Mouse (Mus musculus) T-helper 1 cell (primary cell): Measurements from ENCODE around the gene Lrfn2.

Experiments
- in situ Hi-C: fragments of 300-600 bp; cut with MboI, MseI; formaldehyde crosslinking; loops from one replicate; pipeline ENCODE4 v1.15.1; 2025; ENCODE audit warnings: high pct_unique_total_duplicates

The Lrfn2 gene

DNA sequence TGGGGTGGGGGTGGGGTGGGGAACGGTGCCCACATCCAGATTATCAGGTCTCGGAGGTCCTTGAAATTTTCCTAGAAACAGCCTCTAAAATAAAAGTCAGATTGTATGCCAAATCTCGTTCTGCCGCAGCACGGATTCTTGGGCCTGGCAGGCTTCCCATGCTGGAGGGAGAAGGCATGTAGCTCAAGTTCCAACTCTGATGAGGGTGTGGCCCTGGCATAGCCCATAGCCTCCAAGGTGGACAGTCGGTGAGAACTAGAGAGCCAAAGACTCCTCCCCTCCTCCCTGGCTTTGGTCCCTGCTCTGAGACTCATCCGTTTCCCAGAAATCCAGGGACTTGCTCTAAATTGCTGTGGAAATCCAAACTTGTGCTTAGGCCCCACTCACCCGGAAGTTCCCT is 99.6 kb downstream of the Lrfn2 start:
- in situ Hi-C loops = no loop called here

DNA sequence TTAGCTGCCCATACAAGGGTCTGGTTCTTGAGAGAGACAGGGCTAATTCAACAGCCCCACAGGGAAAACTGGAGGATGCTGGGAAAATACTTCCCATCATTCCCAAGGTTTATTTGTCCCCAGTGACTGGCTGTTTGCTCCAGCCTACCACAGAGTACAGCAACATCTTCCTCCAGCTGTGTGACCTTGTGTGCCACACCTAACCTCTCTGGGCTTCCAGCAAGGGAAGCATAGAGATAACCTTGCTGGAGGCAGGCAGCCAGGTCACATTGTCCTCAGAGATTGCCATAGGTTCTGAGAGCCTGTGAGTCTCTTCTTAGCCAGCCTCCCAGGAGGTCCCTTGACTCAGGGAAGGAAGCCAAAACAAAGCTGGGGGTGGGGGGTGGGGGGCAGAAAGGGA is 101.1 kb downstream of the Lrfn2 start:
- in situ Hi-C loops = no loop called here

DNA sequence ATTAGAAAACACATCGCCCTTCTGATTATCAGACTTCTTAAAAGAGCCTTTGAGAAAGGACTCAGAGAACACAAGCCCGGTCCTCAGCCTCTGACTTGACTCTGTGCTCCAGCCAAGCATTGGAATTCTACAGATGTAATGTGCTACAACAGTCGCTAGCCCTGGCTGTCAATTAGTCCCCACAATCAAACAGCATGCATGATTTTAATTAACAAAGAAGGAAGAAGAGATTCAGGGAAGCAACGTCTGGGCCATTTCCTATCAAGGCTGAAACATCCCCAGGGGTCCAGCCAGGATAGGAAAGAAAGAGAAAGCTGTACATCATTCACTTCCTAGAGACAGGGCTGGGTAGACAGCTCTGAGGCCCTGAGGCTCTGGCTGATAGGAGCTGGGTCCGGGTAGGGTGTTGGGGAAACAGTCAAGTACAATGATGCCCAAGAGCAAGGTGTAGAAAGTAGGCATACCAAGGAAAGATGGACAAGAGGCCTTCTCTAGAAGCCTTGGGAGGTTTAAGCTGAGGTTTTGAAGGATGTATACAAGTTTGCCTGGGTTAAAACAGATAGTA is 101.6 kb downstream of the Lrfn2 start:
- in situ Hi-C loops = no loop called here

DNA sequence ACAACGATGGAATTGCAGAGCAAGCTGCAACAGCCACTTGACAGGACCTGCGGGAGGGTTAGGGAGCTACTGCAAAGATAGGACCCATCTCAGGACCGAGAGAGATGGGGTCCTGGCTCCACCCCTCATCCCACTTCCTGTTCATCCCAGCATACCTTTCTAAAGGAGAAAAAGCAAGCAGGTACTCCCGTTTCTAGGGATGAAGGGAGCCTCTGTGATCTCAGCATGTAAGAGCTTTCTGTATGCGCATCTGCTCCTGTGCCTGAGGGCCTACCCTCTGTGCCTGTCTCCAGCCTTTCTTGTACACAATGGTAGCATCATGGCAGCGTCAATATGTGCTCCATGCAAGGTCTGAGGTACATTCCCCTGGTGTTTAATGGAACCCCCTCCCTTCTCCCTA is 102.9 kb downstream of the Lrfn2 start:
- in situ Hi-C loops = no loop called here

DNA sequence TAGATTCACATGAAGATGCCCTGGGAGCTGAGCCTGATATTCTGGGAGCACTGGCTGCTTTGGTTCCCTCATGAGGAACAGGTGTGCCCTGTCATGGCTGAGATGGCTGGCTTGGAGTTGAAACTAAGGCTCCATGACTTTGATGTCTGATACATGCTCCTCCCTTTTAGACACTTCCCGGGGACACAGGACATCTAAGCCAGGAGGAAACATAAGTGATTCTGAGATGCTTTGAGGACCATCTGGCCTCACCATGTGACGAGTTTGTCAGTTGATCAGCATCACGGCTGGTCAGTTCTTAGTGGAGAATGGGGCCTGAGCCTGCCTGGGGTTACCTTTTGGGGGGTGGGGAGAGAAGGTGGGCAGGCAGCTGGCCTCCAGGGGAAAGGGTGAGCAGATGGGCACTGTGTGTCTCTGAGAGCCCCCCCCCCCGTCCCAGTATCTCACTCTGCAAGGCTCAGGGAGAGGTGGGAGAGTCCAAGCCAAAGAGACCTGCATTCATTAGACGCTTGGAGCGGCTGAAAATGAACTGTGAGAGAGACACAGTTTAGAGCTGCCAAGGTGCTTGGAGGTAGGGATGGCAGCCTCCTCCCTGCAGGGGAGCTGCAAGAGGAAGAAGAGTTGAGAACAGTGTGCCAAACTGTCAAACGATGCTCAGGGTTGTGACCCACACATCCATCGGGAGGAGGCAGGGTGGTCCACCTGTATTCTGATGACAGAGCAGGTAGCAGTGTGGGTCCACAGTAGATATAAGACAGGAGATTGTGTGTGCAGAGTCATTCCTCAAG is 105.2 kb downstream of the Lrfn2 start:
- in situ Hi-C loops = no loop called here

DNA sequence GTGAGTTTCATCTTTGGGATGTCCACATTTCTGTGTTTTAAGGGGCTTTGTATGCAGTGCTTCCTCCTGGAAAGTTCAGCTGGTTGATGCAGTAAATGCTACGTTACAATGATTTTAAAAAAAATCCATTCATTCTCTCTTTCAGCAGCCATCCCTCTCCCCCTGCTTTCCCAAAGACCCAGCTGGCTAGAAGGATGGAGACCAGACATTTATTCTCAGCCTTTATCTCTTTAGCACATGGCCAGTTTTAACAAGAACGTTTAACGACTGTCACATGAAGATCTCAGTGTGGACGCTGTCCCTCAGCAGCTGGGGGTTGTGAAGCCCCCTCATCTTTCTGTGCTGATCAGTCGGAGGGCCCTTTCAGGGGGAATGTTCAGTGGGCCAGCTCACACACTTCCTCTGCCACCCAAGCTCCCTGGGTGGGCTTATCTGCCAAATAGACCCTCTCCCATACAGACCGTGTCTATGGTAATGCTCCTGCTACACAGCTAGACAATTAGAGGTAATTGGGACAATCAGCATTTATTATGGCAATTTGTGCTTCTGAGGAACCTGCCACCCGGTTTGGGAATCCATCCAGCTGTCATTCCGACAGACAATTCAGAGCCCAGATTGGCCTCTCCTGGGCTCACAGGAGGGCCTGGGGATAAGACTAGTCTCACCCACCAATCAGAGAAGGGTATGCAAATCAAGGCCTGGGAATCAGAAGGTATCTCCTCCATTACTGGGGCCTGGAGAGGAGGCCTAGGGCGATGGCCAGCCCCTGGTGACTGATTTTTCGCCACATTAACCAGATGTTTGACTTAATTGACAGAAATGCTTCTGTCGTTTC is 111.8 kb downstream of the Lrfn2 start:
- in situ Hi-C loops = no loop called here

DNA sequence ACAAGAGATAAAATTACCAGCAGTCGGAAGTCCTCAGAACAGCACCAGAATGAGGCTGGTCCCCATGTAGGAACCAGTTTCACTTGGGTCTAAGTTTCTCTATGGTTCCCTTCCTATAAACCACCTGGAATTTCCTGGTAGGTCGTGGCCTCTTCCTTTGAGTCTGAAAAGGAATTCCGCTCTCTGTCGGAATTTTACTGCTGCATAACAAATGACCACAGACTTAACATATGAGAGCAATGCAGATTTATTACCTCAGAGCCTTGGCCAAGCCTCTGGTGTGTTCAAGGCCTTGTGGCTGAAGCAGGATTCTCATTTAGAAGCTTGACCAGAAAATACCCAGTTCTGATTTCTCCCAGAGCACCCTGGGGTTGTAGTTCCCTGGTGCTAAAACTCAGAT is 115.7 kb downstream of the Lrfn2 start:
- in situ Hi-C loops = no loop called here

DNA sequence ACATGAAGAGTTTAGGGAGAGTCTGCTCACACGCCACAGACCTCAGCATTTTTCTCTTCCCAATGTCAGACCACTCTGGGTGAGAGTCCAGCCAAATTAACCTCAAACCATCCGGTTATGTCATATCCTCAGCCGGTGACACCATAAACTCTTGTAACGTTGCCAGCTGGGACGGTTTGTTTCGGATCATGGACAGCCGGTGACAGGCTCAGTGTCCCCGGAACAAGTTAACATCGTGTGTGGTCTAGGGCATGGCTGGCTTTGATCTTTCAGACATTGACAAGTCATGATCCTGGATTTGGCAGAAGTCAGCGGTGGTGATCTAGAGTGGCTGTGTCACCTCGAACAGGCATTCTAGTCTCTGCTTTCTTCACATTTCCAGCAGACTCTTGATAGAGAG is 119.1 kb downstream of the Lrfn2 start:
- in situ Hi-C loops = no loop called here

DNA sequence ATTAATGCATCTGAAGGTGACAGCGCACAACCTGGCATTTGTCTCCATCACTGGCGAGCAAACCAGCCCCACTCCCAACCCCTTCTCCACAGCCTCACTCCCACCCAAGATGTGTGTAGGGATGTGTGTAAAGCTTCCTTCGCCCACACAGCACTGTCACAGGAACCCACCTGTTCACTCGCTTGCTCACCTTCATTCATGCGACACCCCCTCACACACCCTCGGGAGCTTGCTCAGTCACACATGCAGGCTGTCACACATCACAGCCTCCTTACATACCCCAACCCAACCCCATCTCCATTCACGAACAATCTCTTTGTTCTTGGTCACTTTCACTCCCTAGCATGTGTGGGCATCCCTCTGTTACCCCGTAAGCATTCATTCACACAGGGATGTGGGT is 129.0 kb downstream of the Lrfn2 start:
- in situ Hi-C loops = no loop called here

DNA sequence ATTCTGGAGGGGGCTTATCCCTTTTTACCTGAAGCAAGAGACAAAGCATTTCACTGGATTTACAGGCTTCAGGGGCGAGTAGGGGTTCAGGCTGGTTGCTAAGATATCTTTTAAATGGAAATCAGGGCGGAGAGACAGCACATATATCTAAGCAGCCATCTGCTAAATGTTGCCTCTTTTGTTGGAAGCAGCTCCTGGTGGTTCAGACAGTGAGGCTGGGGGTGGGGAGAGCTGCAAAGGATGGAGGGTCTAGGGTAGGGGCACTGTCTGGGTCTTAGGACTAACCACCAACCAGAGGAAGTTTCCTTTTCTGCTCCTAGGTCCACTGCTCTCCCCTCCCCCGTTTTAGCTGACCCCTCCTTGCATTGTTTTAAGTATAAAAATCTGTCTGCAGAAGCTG is 131.6 kb downstream of the Lrfn2 start:
- in situ Hi-C loops = no loop called here

DNA sequence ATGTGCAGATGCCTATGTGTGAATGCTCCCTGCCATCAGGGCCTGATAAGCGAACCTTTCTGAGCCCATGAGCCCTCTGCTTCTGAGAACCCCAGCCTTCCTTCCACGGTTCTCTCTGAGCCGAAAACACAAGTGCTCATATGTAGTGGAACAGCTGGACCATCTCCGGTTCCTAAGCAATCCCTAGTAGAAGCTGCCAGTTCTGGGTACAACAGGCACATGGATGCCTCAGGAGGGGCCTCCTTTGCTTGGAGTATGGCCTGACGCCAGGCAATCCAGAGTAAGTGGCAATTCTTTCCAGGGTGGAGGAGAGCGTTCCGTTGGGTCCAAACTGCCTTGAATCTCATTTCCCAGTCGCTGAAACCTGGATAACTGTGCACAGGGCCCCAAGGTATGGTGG is 132.3 kb downstream of the Lrfn2 start:
- in situ Hi-C loops = no loop called here

DNA sequence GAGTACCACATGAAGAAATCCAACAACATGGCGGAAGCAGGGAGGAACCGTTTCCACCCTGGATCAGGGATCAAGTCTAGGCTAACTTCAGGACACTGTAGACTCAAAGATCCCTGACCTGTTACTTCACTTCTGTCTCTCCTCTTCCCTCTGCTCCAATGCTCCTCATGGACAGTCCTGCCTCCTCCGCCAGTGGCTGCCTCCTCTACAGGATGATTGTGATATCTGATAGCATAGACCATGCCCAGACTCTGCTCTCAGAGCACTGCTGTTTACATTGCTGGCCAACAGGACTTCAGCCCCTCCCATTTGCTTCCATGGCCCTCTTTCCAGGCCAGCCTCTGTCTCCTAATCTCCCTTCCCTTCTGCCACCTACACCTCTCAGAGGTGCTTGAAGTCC is 132.9 kb downstream of the Lrfn2 start:
- in situ Hi-C loops = no loop called here

DNA sequence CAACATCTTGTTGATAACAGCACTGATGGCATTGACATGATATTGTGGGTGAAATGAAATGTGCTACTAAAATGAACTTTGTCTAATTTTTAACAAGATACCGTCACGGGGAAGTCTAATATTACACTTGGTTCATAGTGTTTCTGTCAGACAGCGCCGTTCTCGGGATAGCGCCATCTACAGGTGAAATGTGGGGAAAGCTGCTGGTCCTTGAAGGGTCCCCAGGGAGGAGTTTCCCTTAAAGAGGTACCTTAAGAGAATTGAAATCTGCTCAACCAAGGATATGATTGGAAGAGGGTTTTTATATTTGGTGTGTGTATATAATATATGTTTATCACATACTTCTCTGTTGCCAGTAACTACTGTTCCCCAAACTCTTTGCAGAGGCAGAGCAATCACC is 134.6 kb downstream of the Lrfn2 start:
- in situ Hi-C loops = no loop called here

DNA sequence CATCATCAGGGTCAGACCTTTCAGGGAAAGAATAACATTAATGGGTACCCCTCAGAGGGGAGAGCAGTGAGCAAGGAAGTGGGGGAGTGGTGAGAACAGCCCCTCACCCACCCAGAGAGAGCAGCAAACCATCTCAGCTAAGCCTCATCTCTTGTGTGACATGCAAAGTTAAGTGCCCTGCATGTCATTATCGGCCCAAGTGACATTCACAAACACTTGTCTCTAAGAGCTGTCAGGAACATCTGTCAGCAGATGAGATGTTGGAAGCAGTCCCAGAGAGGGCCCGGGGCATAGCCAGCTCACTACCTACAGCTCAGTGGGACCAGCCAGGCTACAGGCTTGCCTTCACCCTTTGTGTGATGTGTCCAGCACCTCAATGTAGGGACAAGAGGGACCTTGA is 146.0 kb downstream of the Lrfn2 start:
- in situ Hi-C loops = no loop called here

DNA sequence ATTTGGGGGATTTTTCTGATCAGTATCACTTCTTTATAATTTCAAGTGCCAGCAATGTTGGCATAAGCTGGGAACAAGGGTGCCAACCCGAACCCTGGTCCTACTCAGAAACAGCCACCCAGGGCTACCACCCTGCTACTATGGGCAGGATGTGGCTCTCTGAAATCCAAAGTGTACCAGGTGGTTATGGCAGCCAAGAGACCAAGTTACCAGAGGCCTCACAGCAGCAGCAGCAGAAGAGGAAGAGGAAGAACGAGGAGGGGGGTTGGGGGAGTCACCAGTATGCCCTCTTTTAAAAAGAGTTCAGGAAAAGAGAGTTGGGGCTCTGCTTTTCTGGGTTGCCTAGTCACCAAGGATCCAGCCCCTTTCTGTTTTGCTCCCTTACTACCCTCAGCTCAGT is 147.5 kb downstream of the Lrfn2 start:
- in situ Hi-C loops = no loop called here

DNA sequence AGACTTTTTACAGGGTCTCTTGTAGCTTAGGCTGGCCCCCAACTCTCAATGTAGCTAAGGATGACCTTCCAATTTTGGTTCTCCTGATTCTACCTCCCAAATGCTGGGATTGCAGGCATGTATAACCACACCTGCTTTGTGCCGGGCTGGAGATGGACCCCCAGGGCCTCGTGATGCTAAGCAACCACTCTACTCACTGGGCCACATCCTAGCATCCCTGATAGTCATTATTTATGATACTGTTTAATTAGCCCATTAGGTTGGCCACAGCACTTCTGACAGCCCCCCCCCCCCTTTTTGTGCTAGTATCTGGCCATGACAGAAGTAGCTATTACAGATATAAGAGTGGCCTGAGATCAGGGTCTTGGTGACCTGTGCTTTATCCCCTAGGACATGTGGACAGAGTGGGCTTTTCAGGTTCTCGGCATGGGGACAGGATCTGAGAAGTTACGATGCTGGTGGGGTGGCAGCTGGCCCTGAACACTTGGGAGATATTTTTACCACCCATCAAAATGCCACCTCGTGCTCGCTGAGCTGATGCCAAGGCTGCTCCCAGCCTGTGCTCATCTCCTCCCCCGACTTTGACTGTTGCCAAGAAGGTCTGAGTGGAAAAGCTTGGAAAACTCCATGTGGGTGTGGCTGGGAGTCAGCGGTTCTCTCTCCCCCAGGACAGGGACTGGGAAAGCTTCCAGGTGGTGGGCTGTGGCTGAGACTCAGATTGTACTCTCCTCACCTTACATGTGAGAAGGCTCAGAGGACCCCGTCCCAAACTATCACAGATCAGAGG is 151.6 kb downstream of the Lrfn2 start:
- in situ Hi-C loops = no loop called here

DNA sequence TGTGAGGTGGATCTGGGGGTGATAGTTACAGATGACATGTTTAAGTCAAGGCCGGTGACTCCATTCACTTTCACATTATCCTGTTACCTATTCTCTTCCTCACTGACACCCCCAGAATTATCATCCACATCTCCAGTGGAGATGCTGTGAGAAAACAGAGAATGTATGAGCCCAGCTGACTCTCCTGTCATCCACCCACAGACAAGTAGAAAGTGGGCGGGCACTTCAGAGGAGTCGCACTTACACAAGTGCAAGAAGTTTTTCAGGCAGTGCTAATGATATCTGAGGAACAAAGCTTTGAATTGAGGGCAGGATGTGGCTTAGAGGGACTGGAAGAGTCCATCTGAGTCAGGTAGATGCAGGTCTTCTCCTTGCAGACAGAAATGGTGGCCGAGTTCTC is 152.9 kb downstream of the Lrfn2 start:
- in situ Hi-C loops = no loop called here

DNA sequence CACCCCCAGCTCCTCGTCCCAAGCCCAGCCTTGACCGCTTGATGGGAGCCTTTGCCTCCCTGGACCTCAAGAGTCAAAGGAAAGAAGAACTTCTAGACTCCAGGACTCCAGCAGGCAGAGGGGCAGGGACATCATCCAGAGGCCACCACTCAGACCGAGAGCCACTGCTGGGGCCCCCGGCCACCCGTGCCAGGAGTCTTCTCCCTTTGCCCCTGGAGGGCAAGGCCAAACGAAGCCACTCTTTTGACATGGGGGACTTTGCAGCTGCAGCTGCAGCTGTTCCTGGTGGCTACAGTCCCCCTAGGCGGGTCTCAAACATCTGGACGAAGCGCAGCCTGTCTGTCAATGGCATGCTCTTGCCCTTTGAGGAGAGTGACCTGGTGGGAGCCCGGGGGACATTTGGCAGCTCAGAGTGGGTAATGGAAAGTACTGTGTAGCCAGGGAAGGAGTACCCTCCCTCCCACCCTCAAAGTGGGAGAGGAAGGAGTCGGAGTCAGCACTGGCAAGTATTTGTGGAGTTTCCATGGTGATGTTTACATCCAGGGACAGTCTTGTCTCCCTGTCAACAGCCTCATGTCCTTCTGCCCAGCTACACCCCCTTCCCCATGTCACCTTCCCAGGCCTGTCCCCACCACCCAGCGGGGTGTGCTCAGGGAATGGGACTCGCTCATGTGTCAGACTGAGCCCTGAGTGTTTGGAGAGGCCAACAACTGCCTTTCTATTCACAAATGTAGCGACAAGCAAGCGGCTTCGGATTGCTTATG is 164.8 kb downstream of the Lrfn2 start:
- in situ Hi-C loops = no loop called here

DNA sequence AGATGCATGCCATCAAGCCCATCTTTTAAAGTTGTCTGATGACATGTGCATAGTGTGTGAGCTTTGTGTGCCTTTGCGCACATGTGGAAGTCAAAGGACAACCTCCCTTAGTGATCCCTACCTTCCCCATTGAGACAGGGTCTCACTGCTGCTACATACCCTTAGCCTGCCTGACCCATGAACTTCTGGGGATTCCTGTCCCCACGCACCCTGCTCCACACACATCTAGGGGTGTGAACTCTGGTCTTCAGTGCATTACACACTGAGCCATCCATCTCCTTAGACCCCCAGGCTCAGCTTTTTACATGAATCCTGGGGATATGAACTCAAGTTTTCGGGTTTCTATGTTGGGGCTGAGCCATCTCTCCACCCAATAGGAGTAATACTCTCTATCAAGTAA is 179.2 kb downstream of the Lrfn2 start:
- in situ Hi-C loops = no loop called here

DNA sequence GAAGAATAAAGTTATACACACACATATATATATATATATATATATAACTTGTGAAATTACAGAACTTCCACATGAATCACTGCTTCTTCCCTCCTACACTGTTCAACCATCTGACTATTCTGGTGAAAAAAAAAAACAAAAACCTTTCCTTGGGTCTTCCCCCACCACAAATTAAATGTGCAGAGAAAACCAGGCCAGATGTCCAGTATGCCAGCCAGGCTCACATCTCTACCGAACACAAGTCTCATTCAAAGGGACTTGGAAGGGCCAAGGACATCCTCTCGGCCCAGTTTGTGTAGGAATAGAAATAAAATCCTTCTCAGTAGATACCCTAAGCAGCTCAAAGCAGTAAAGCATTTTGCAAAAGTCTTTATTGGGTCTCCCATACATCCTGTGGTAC is 179.7 kb downstream of the Lrfn2 start:
- in situ Hi-C loops = no loop called here

DNA sequence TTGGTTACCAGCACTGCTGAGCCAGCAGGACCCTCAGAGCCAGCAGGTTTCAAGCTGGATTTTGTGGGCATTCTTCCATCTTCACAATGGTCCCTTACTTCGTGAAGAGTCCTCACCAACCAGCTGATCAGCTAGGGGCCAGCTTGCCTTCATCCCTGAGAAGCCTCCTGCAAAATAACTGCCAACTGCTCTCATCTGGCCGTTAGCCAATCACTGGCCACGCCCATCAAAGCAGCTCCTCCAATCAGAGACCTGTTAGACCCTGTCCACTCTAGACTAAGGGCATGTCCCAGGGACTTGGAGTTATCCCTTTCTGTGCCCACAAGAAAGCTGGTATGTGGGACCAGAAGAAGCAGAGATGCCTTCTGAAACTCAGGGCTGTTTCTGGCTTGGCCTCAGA is 181.2 kb downstream of the Lrfn2 start:
- in situ Hi-C loops = no loop called here
